Mouse (Mus musculus): ENCODE results near the gene Tlr5. TPM values are rescaled to one million over a fixed set of nuclear protein-coding genes. Genes with fewer than 3 reads are reported as not detected.

Tlr5 gene
- polyA plus RNA-seq, 1 experiment from 2014 or later = 0.29 TPM

GRCm38 (mm10) chr1:182957826-182958544 lies 3.4 kb downstream of the Tlr5 start:
- Histone ChIP-seq H3K4me2 (ENCODE audit: low read depth, low read length, severe bottlenecking) (no peak overlapping the region), H3K9me3 (ENCODE audit: control insufficient read depth, low read length) (no peaks in the 10 kb centered on the region), H3K9ac (ENCODE audit: low read length) (no peak overlapping the region), H3K27ac (ENCODE audit: low read depth, low read length) (no peak overlapping the region), H3K4me3 (ENCODE audit: low read depth, low read length) (no peak overlapping the region), H3K27me3 (ENCODE audit: control insufficient read depth, insufficient read depth, low read length) (peaks cover 14% of the 10 kb centered on the region; the same call in 1 of the 2 replicates), H3K36me3 (ENCODE audit: control insufficient read depth, insufficient read depth, low read length) (no peaks in the 10 kb centered on the region), H3K4me1 (replicated peaks; ENCODE audit: control insufficient read depth, insufficient read depth, low read length) (peaks cover 3% of the 10 kb centered on the region; the same call in 1 of the 2 replicates)
- 79% methylated on average over 13 of the region's 13 CpGs for WGBS
- ATAC-seq (replicated peaks; ENCODE audit: low FRiP score) (no peak), DNase-seq (ENCODE audit: low spot score) (no peak)

GRCm38 (mm10) chr1:182958824-182959223 lies 4.2 kb downstream of the Tlr5 start:
- H3K4me3 ChIP-seq (ENCODE audit: low read depth, low read length) = no peak overlapping the region
- H3K9ac ChIP-seq (ENCODE audit: low read length) = peak overlapping the region; percentile 1; the same call in 1 of the 2 replicates
- peaks cover 3% of the 10 kb centered on the region; the same call in 1 of the 2 replicates for H3K4me1 ChIP-seq (replicated peaks; ENCODE audit: control insufficient read depth, insufficient read depth, low read length)
- no peak for DNase-seq (ENCODE audit: low spot score)
- H3K9me3 ChIP-seq (ENCODE audit: control insufficient read depth, low read length) = no peaks in the 10 kb centered on the region
- no peak overlapping the region for H3K27ac ChIP-seq (ENCODE audit: low read depth, low read length)
- WGBS = 30% methylated on average over 3 of the region's 3 CpGs
- 0 out of 2 replicates have a peak, but pooled peaks have one; percentile 3 for ATAC-seq (replicated peaks; ENCODE audit: low FRiP score)
- no peaks in the 10 kb centered on the region for H3K36me3 ChIP-seq (ENCODE audit: control insufficient read depth, insufficient read depth, low read length)
- peak overlapping the region; percentile 81; the same call in 1 of the 2 replicates for H3K4me2 ChIP-seq (ENCODE audit: low read depth, low read length, severe bottlenecking)
- H3K27me3 ChIP-seq (ENCODE audit: control insufficient read depth, insufficient read depth, low read length) = peaks cover 15% of the 10 kb centered on the region; the same call in 1 of the 2 replicates

GRCm38 (mm10) chr1:182959251-182959691 lies 4.7 kb downstream of the Tlr5 start:
- peak; percentile 75 for DNase-seq (ENCODE audit: low spot score)
- under 1% methylated on average over 17 of the region's 17 CpGs for WGBS
- peaks cover 3% of the 10 kb centered on the region; the same call in 1 of the 2 replicates for H3K4me1 ChIP-seq (replicated peaks; ENCODE audit: control insufficient read depth, insufficient read depth, low read length)

DNA sequence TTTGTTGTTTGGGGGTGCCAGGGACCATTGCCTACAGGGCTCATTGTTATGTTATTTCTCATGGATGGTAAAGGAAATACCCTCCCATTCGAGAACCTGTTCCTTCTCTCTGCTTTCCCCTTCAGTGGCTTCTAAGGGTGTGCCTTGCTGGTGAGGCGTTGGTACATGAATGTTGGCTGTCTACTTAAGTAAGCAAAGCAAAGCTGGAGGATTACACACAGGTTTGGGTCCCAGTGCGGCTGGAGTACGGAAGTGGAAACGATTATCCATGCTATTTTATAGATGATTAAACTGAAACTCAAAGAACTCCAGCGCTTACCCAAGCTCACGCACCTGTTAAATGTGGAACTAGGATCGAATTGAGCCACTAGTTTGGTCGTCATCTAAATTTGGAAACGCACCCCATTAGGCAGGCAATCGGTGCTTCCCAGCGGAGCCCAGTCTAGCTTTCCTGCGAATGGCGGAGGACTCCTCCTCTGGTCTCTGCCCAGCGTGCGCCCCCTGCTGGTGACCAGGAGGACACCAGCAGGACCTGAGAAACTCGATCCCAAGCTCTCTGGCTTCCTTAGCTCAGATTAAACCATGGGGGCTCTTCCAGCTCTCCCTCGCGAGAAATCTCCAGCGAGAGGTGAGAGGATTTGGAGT lies 5.3 kb downstream of the Tlr5 start:
- peaks cover 4% of the 10 kb centered on the region; the same call in 1 of the 2 replicates for H3K4me1 ChIP-seq (replicated peaks; ENCODE audit: control insufficient read depth, insufficient read depth, low read length)

More at GRCm38 (mm10) chr1:182959251-182959691, 4.7 kb downstream of the Tlr5 start:
- H3K36me3 ChIP-seq (ENCODE audit: control insufficient read depth, insufficient read depth, low read length) = no peaks in the 10 kb centered on the region
- H3K4me2 ChIP-seq (ENCODE audit: low read depth, low read length, severe bottlenecking) = peak overlapping the region; percentile 81
- peak overlapping the region; percentile 44; the same call in 1 of the 2 replicates for H3K9ac ChIP-seq (ENCODE audit: low read length)
- H3K27me3 ChIP-seq (ENCODE audit: control insufficient read depth, insufficient read depth, low read length) = peaks cover 17% of the 10 kb centered on the region; the same call in 1 of the 2 replicates
- peak overlapping the region; percentile 33 for H3K4me3 ChIP-seq (ENCODE audit: low read depth, low read length)
- no peak overlapping the region for H3K27ac ChIP-seq (ENCODE audit: low read depth, low read length)
- no peaks in the 10 kb centered on the region for H3K9me3 ChIP-seq (ENCODE audit: control insufficient read depth, low read length)
- peak; percentile 45 for ATAC-seq (replicated peaks; ENCODE audit: low FRiP score)

GRCm38 (mm10) chr1:182961076-182961475 lies 6.5 kb downstream of the Tlr5 start:
- no peak overlapping the region for H3K4me3 ChIP-seq (ENCODE audit: low read depth, low read length)
- ATAC-seq (replicated peaks; ENCODE audit: low FRiP score) = no peak
- no peak overlapping the region for H3K9ac ChIP-seq (ENCODE audit: low read length)
- no peak overlapping the region for H3K27ac ChIP-seq (ENCODE audit: low read depth, low read length)
- H3K4me2 ChIP-seq (ENCODE audit: low read depth, low read length, severe bottlenecking) = no peak overlapping the region
- H3K36me3 ChIP-seq (ENCODE audit: control insufficient read depth, insufficient read depth, low read length) = no peaks in the 10 kb centered on the region
- no peaks in the 10 kb centered on the region for H3K9me3 ChIP-seq (ENCODE audit: control insufficient read depth, low read length)
- peaks cover 7% of the 10 kb centered on the region; the same call in 1 of the 2 replicates for H3K4me1 ChIP-seq (replicated peaks; ENCODE audit: control insufficient read depth, insufficient read depth, low read length)
- DNase-seq (ENCODE audit: low spot score) = no peak
- peaks cover 13% of the 10 kb centered on the region; the same call in 1 of the 2 replicates for H3K27me3 ChIP-seq (ENCODE audit: control insufficient read depth, insufficient read depth, low read length)
- 63% methylated on average over 5 of the region's 5 CpGs for WGBS

More for the DNA sequence above, 5.3 kb downstream of the Tlr5 start:
- peak; percentile 92 for DNase-seq (ENCODE audit: low spot score)
- whole genome bisulfite sequencing = under 1% methylated on average over 20 of the region's 20 CpGs
- Histone ChIP-seq H3K27ac (ENCODE audit: low read depth, low read length) (no peak overlapping the region), H3K9me3 (ENCODE audit: control insufficient read depth, low read length) (no peaks in the 10 kb centered on the region), H3K36me3 (ENCODE audit: control insufficient read depth, insufficient read depth, low read length) (no peaks in the 10 kb centered on the region), H3K27me3 (ENCODE audit: control insufficient read depth, insufficient read depth, low read length) (peaks cover 17% of the 10 kb centered on the region; the same call in 1 of the 2 replicates), H3K4me2 (ENCODE audit: low read depth, low read length, severe bottlenecking) (peak overlapping the region; percentile 81), H3K9ac (ENCODE audit: low read length) (peak overlapping the region; percentile 44), H3K4me3 (ENCODE audit: low read depth, low read length) (peak overlapping the region; percentile 33)
- ATAC-seq (replicated peaks; ENCODE audit: low FRiP score) = peak; percentile 70

DNA sequence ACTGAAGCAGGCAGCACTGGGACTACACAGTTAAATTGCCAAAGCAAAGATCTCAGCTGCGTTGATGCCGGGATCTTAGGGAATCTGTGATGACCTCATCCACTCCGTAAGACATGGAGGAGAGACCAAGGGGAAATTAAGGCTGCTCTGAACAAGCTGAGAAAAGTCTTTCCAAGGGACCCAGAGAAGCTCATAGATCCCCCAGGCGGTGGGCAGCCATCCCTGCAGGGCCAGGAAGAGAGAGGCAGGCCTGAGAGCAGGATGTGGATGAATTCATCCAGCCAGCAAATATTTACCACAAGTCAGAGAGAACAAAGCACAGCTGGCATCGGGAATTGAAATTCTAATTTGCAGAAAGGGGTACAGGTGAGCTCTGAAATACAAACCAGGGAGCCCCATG lies 8.7 kb downstream of the Tlr5 start:
- ATAC-seq (replicated peaks; ENCODE audit: low FRiP score) (no peak), DNase-seq (ENCODE audit: low spot score) (no peak)
- H3K4me1 ChIP-seq (replicated peaks; ENCODE audit: control insufficient read depth, insufficient read depth, low read length) = peaks cover 7% of the 10 kb centered on the region; the same call in 1 of the 2 replicates
- WGBS = 44% methylated on average over 5 of the region's 5 CpGs
- H3K27ac ChIP-seq (ENCODE audit: low read depth, low read length) = no peak overlapping the region
- peaks cover 10% of the 10 kb centered on the region; the same call in 1 of the 2 replicates for H3K27me3 ChIP-seq (ENCODE audit: control insufficient read depth, insufficient read depth, low read length)
- no peak overlapping the region for H3K9ac ChIP-seq (ENCODE audit: low read length)
- no peaks in the 10 kb centered on the region for H3K9me3 ChIP-seq (ENCODE audit: control insufficient read depth, low read length)
- no peak overlapping the region for H3K4me2 ChIP-seq (ENCODE audit: low read depth, low read length, severe bottlenecking)
- no peak overlapping the region for H3K4me3 ChIP-seq (ENCODE audit: low read depth, low read length)
- no peaks in the 10 kb centered on the region for H3K36me3 ChIP-seq (ENCODE audit: control insufficient read depth, insufficient read depth, low read length)

- peak; percentile 65 for DNase-seq (ENCODE audit: low spot score)
- ATAC-seq (replicated peaks; ENCODE audit: low FRiP score) = peak; percentile 42
- Histone ChIP-seq H3K9ac (ENCODE audit: low read length) (no peak overlapping the region), H3K9me3 (ENCODE audit: control insufficient read depth, low read length) (no peaks in the 10 kb centered on the region), H3K4me3 (ENCODE audit: low read depth, low read length) (no peak overlapping the region), H3K4me2 (ENCODE audit: low read depth, low read length, severe bottlenecking) (no peak overlapping the region), H3K27ac (ENCODE audit: low read depth, low read length) (peak overlapping the region; percentile 6; the same call in 1 of the 2 replicates), H3K27me3 (ENCODE audit: control insufficient read depth, insufficient read depth, low read length) (peaks cover 9% of the 10 kb centered on the region; the same call in 1 of the 2 replicates), H3K36me3 (ENCODE audit: control insufficient read depth, insufficient read depth, low read length) (no peaks in the 10 kb centered on the region), H3K4me1 (replicated peaks; ENCODE audit: control insufficient read depth, insufficient read depth, low read length) (peaks cover 4% of the 10 kb centered on the region; the same call in 1 of the 2 replicates)
- WGBS = 14% methylated on average over 9 of the region's 9 CpGs
Measured at GRCm38 (mm10) chr1:182964855-182965466, 10.4 kb downstream of the Tlr5 start.

GRCm38 (mm10) chr1:182968732-182969131 lies 14.1 kb downstream of the Tlr5 start:
- H3K9ac ChIP-seq (ENCODE audit: low read length) = no peak overlapping the region
- H3K36me3 ChIP-seq (ENCODE audit: control insufficient read depth, insufficient read depth, low read length) = no peaks in the 10 kb centered on the region
- peaks cover 4% of the 10 kb centered on the region; the same call in 1 of the 2 replicates for H3K4me1 ChIP-seq (replicated peaks; ENCODE audit: control insufficient read depth, insufficient read depth, low read length)
- WGBS = 87% methylated on average over 9 of the region's 9 CpGs
- H3K27me3 ChIP-seq (ENCODE audit: control insufficient read depth, insufficient read depth, low read length) = peaks cover 2% of the 10 kb centered on the region; the same call in 1 of the 2 replicates
- no peaks in the 10 kb centered on the region for H3K9me3 ChIP-seq (ENCODE audit: control insufficient read depth, low read length)
- no peak for DNase-seq (ENCODE audit: low spot score)
- no peak overlapping the region for H3K4me3 ChIP-seq (ENCODE audit: low read depth, low read length)
- H3K4me2 ChIP-seq (ENCODE audit: low read depth, low read length, severe bottlenecking) = no peak overlapping the region
- no peak overlapping the region for H3K27ac ChIP-seq (ENCODE audit: low read depth, low read length)
- no peak for ATAC-seq (replicated peaks; ENCODE audit: low FRiP score)

Data from forebrain, embryonic 11.5 days (tissue).